Mouse (Mus musculus) erythroblast, embryonic 14.5 days (primary cell): ENCODE data around the gene Stpg3. TPM values are rescaled to one million over a fixed set of nuclear protein-coding genes. Genes with fewer than 3 reads are reported as not detected.

ENCODE experiments used
- H3K27me3 ChIP-seq: 2 replicates; pipeline ENCODE4 v1.6.1; 2012; ENCODE audit warnings: inconsistent platforms; ENCODE audit not compliant: control insufficient read depth
- H3K36me3 ChIP-seq: 2 replicates; pipeline ENCODE4 v1.6.1; 2012; ENCODE audit warnings: mild to moderate bottlenecking, inconsistent platforms; ENCODE audit not compliant: control insufficient read depth
- H3K4me1 ChIP-seq: 2 replicates; pipeline ENCODE4 v1.6.1; 2012; ENCODE audit warnings: inconsistent platforms; ENCODE audit not compliant: control insufficient read depth
- H3K4me3 ChIP-seq: replicated peaks from 2 replicates; pipeline ENCODE3; 2012; ENCODE audit warnings: moderate library complexity, mild to moderate bottlenecking, inconsistent platforms
- H3K9me3 ChIP-seq: 2 replicates; pipeline ENCODE4 v1.6.1; 2012; ENCODE audit warnings: low read length, inconsistent platforms, mixed read lengths; ENCODE audit not compliant: control insufficient read depth
- GATA1 ChIP-seq: IDR thresholded peaks from 2 replicates; pipeline ENCODE4 v1.6.1; 2012; ENCODE audit warnings: low read length, inconsistent platforms, mixed read lengths
- TAL1 ChIP-seq: IDR thresholded peaks from 3 replicates; pipeline ENCODE4 v1.6.1; 2012; ENCODE audit warnings: low read length, inconsistent platforms, mixed read lengths
- polyA plus RNA-seq: library from polyadenylated mRNA; stranded (reverse); fragments of >175 nt; gene quantifications from 2 replicates; pipeline ENCODE4 v1.2.3, GENCODE M21; 2012

Gene Stpg3
- polyA plus RNA-seq, 1 experiment = not detected

- no peak for TF ChIP-seq TAL1
- no peak for TF ChIP-seq GATA1
- H3K9me3 ChIP-seq = peaks cover 2% of the 10 kb centered on the region; the same call in 1 of the 2 replicates
- no peaks in the 10 kb centered on the region for H3K36me3 ChIP-seq
- H3K4me3 ChIP-seq = no peak overlapping the region
- H3K27me3 ChIP-seq = peaks cover 69% of the 10 kb centered on the region
- H3K4me1 ChIP-seq = peaks cover 83% of the 10 kb centered on the region
These were observed 36.0 kb downstream of the Stpg3 start for GRCm38 (mm10) chr2:25178285-25178972.

GRCm38 (mm10) chr2:25177685-25178084 is 36.8 kb downstream of the Stpg3 start:
- Histone ChIP-seq H3K36me3 (no peaks in the 10 kb centered on the region), H3K9me3 (peaks cover 2% of the 10 kb centered on the region; the same call in 1 of the 2 replicates), H3K4me1 (peaks cover 88% of the 10 kb centered on the region), H3K4me3 (no peak overlapping the region), H3K27me3 (peaks cover 61% of the 10 kb centered on the region)
- no peak for TF ChIP-seq TAL1
- TF ChIP-seq GATA1 = no peak

- TF ChIP-seq GATA1 = no peak
- TF ChIP-seq TAL1 = no peak
- H3K4me1 ChIP-seq = peaks cover 88% of the 10 kb centered on the region
- H3K4me3 ChIP-seq = no peak overlapping the region
- peaks cover 55% of the 10 kb centered on the region for H3K27me3 ChIP-seq
- peaks cover 2% of the 10 kb centered on the region; the same call in 1 of the 2 replicates for H3K9me3 ChIP-seq
- no peaks in the 10 kb centered on the region for H3K36me3 ChIP-seq
These were observed 37.4 kb downstream of the Stpg3 start for GRCm38 (mm10) chr2:25177076-25177475.

- Histone ChIP-seq H3K4me1 (peaks cover 87% of the 10 kb centered on the region), H3K4me3 (no peak overlapping the region), H3K36me3 (no peaks in the 10 kb centered on the region), H3K27me3 (peaks cover 50% of the 10 kb centered on the region), H3K9me3 (peaks cover 2% of the 10 kb centered on the region; the same call in 1 of the 2 replicates)
- TF ChIP-seq GATA1 (no peak), TAL1 (no peak)
These were observed 37.9 kb downstream of the Stpg3 start for GRCm38 (mm10) chr2:25176573-25176972.

- no peak for TF ChIP-seq GATA1
- TF ChIP-seq TAL1 = no peak
- peaks cover 81% of the 10 kb centered on the region for H3K4me1 ChIP-seq
- no peaks in the 10 kb centered on the region for H3K9me3 ChIP-seq
- peaks cover 41% of the 10 kb centered on the region for H3K27me3 ChIP-seq
- no peaks in the 10 kb centered on the region for H3K36me3 ChIP-seq
- no peak overlapping the region for H3K4me3 ChIP-seq
These were observed 38.8 kb downstream of the Stpg3 start for GRCm38 (mm10) chr2:25175690-25176078.

- Histone ChIP-seq H3K9me3 (no peaks in the 10 kb centered on the region), H3K4me1 (peaks cover 79% of the 10 kb centered on the region), H3K4me3 (no peak overlapping the region), H3K27me3 (peaks cover 35% of the 10 kb centered on the region), H3K36me3 (no peaks in the 10 kb centered on the region)
- TF ChIP-seq TAL1 = no peak
- no peak for TF ChIP-seq GATA1
These were observed 39.4 kb downstream of the Stpg3 start for GRCm38 (mm10) chr2:25174866-25175689.

- Histone ChIP-seq H3K36me3 (no peaks in the 10 kb centered on the region), H3K9me3 (no peaks in the 10 kb centered on the region), H3K27me3 (peaks cover 23% of the 10 kb centered on the region), H3K4me1 (peaks cover 79% of the 10 kb centered on the region), H3K4me3 (no peak overlapping the region)
- TF ChIP-seq TAL1 (no peak), GATA1 (no peak)
These were observed 40.6 kb downstream of the Stpg3 start for GRCm38 (mm10) chr2:25173821-25174220.

GRCm38 (mm10) chr2:25172629-25173028 is 41.8 kb downstream of the Stpg3 start:
- Histone ChIP-seq H3K36me3 (no peaks in the 10 kb centered on the region), H3K27me3 (peaks cover 12% of the 10 kb centered on the region; the same call in 1 of the 2 replicates), H3K9me3 (no peaks in the 10 kb centered on the region), H3K4me1 (peaks cover 79% of the 10 kb centered on the region), H3K4me3 (no peak overlapping the region)
- TF ChIP-seq GATA1 (no peak), TAL1 (no peak)

GRCm38 (mm10) chr2:25171769-25172153 is 42.7 kb downstream of the Stpg3 start:
- Histone ChIP-seq H3K4me3 (no peak overlapping the region), H3K27me3 (peaks cover 4% of the 10 kb centered on the region; the same call in 1 of the 2 replicates), H3K36me3 (no peaks in the 10 kb centered on the region), H3K4me1 (peaks cover 79% of the 10 kb centered on the region), H3K9me3 (no peaks in the 10 kb centered on the region)
- no peak for TF ChIP-seq TAL1
- TF ChIP-seq GATA1 = no peak
